Mouse (Mus musculus) midbrain, embryonic 11.5 days (tissue): ENCODE results near the gene Ldb2. TPM values are rescaled to one million over a fixed set of nuclear protein-coding genes. Genes with fewer than 3 reads are reported as not detected.

ENCODE experiments used
- ATAC-seq: fragments of 200-750 bp; cut with Nextera tagmentation; 2 replicates; pipeline ENCODE4 v1.8.0; 2017; ENCODE audit warnings: moderate TSS enrichment, moderate library complexity; ENCODE audit not compliant: low FRiP score
- DNase-seq: peaks from one replicate; pipeline ENCODE4 v3.0.0; 2015; ENCODE audit warnings: low spot score; ENCODE audit errors: missing footprints
- H3K27ac ChIP-seq: fragments of 300-500 bp; sonication (generic); 2 replicates; pipeline ENCODE4 v1.5.1; 2014; ENCODE audit warnings: low read depth, low read length
- H3K27me3 ChIP-seq: fragments of 300-500 bp; sonication (generic); 2 replicates; pipeline ENCODE4 v1.6.1; 2014; ENCODE audit warnings: mild to moderate bottlenecking, low read length, moderate library complexity, mixed read lengths; ENCODE audit not compliant: control insufficient read depth, insufficient read depth
- H3K36me3 ChIP-seq: fragments of 300-500 bp; sonication (generic); 2 replicates; pipeline ENCODE4 v1.6.1; 2014; ENCODE audit warnings: mild to moderate bottlenecking, low read length, moderate library complexity, mixed read lengths; ENCODE audit not compliant: control insufficient read depth, insufficient read depth
- H3K4me1 ChIP-seq: fragments of 300-500 bp; sonication (generic); 2 replicates; pipeline ENCODE4 v1.6.1; 2014; ENCODE audit warnings: low read length; ENCODE audit not compliant: control insufficient read depth, insufficient read depth
- H3K4me2 ChIP-seq: fragments of 300-500 bp; sonication (generic); 2 replicates; pipeline ENCODE4 v1.6.1; 2014; ENCODE audit warnings: mild to moderate bottlenecking, moderate library complexity
- H3K4me3 ChIP-seq: fragments of 300-500 bp; sonication (generic); 2 replicates; pipeline ENCODE4 v1.5.1; 2014; ENCODE audit warnings: low read depth, low read length
- H3K9ac ChIP-seq: fragments of 300-500 bp; sonication (generic); 2 replicates; pipeline ENCODE4 v1.6.1; 2014; ENCODE audit warnings: low read length
- H3K9me3 ChIP-seq: fragments of 300-500 bp; sonication (generic); 2 replicates; pipeline ENCODE4 v1.6.1; 2016; ENCODE audit warnings: low read length; ENCODE audit not compliant: control insufficient read depth
- WGBS: fragments of 180-500 bp; shearing (Covaris S2); extraction: QIAGEN DNeasy Blood & Tissue Kit; methylation state at CpG from one replicate; pipeline ENCODE4 v1.1.7; 2014; 5-methylcytosine and 5-hydroxymethylcytosine counted together
- polyA plus RNA-seq: library from polyadenylated mRNA; unstranded; fragments of >200 nt; fragmentation: Nextera tagmentation; extraction: Ambion mirVana; gene quantifications from 2 replicates; pipeline ENCODE4 v1.2.1, GENCODE M21; 2014

Gene Ldb2
- polyA plus RNA-seq, 1 experiment from 2014 or later = 15.6 TPM

DNA sequence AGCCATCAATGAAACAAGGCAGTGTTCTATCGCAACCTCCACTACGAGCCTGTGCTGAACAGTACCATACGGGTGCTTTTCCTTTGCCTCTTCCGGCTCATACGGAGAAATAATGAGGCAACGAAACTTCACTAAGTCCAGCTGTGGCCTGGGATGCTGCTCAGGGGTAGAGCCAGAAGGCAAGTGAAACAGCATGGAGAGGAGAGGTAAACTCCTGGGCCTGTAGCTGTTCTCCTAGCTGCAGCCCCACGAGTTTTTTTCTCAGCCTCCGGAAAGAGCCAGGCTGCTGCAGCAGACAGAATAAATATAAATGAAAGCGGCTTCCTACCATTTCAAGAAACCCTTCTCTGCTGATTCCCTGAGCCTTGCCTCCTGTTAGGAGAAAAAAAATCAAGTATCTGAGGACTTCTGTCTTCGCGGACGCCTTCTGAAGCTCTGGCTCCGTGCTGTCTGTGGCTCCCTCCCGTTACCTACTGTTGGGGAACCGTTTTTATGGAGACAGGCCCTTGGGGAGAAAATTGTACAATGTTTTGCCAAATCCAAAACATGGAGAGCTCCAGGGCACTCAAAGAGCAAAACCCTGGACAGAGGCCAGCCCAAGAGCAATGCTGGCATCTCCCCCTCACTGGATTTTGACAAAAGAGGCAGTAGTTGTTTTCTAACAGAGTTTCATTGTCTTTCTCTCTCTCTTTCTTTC, 205.8 kb downstream of the Ldb2 start:
- no peak overlapping the region for H3K27ac ChIP-seq

DNA sequence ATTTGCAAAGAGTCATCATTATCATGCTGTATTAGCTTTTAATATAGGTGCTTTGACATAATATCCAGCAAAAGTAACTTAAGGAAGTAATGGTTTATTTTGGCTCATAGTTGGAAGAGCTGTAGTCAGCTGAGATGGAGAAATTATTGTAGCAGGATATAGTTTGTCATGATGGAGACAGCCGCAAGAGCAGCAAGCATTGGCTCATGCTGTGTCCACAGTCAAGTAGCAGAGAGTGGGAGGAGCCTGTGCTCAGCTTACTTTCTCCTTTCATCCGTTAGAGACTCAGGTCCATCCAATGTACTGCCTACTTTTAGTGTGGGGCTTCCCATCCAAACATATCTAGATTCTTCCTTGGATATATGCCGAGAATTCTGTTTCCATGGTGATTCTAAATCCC, 208.7 kb downstream of the Ldb2 start:
- no peak for DNase-seq
- Histone ChIP-seq H3K9ac (no peak overlapping the region), H3K4me3 (no peak overlapping the region), H3K9me3 (no peaks in the 10 kb centered on the region), H3K4me1 (no peaks in the 10 kb centered on the region), H3K4me2 (no peak overlapping the region), H3K27me3 (no peaks in the 10 kb centered on the region), H3K27ac (no peak overlapping the region), H3K36me3 (no peaks in the 10 kb centered on the region)
- ATAC-seq = no peak
- WGBS = 64% methylated on average over 3 of the region's 3 CpGs

More for the DNA sequence above, 205.8 kb downstream of the Ldb2 start:
- no peaks in the 10 kb centered on the region for H3K4me1 ChIP-seq
- DNase-seq = no peak
- no peak overlapping the region for H3K4me2 ChIP-seq
- 83% methylated on average over 15 of the region's 15 CpGs for WGBS
- H3K9ac ChIP-seq = no peak overlapping the region
- H3K27me3 ChIP-seq = no peaks in the 10 kb centered on the region
- no peak overlapping the region for H3K4me3 ChIP-seq
- no peak for ATAC-seq
- H3K9me3 ChIP-seq = no peaks in the 10 kb centered on the region
- H3K36me3 ChIP-seq = no peaks in the 10 kb centered on the region

- Histone ChIP-seq H3K4me1 (no peaks in the 10 kb centered on the region), H3K36me3 (no peaks in the 10 kb centered on the region), H3K4me2 (no peak overlapping the region), H3K27me3 (no peaks in the 10 kb centered on the region), H3K27ac (no peak overlapping the region), H3K4me3 (no peak overlapping the region), H3K9ac (no peak overlapping the region), H3K9me3 (no peaks in the 10 kb centered on the region)
- ATAC-seq = no peak
- no peak for DNase-seq
- 60% methylated on average over 1 of the region's 1 CpGs for WGBS
These were observed 210.2 kb downstream of the Ldb2 start for GRCm38 (mm10) chr5:44589318-44589717.

DNA sequence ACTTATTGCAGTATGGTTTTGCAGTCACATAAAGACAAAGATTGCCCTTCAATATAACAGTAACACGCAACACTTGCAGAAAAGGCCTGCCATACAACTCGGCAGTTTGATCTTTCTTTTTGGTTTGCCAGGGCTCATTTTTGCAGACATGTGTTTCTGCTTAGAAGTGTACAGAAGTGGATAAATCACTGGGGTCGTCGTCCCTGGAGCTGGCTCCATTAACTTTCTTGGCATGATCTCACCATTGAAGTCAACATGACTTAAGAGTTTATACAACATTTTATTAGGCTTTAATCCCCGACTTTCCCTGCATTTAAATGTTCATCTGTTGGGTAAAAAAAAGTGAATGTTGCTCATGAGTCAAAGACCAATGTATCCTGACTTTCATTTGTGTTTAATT, 212.9 kb downstream of the Ldb2 start:
- no peak overlapping the region for H3K4me3 ChIP-seq
- WGBS = 76% methylated on average over 5 of the region's 5 CpGs
- H3K9ac ChIP-seq = no peak overlapping the region
- no peak for DNase-seq
- no peak overlapping the region for H3K4me2 ChIP-seq
- no peak overlapping the region for H3K27ac ChIP-seq
- ATAC-seq = no peak
- no peaks in the 10 kb centered on the region for H3K9me3 ChIP-seq
- H3K36me3 ChIP-seq = no peaks in the 10 kb centered on the region
- no peaks in the 10 kb centered on the region for H3K4me1 ChIP-seq
- H3K27me3 ChIP-seq = no peaks in the 10 kb centered on the region

GRCm38 (mm10) chr5:44579899-44580459, 219.5 kb downstream of the Ldb2 start:
- no peaks in the 10 kb centered on the region for H3K4me1 ChIP-seq
- no peaks in the 10 kb centered on the region for H3K27me3 ChIP-seq
- DNase-seq = no peak
- WGBS = 81% methylated on average over 10 of the region's 10 CpGs
- H3K36me3 ChIP-seq = no peaks in the 10 kb centered on the region
- H3K27ac ChIP-seq = no peak overlapping the region
- H3K4me3 ChIP-seq = no peak overlapping the region
- no peak for ATAC-seq
- H3K9ac ChIP-seq = no peak overlapping the region
- H3K9me3 ChIP-seq = no peaks in the 10 kb centered on the region
- H3K4me2 ChIP-seq = no peak overlapping the region

- DNase-seq (no peak), ATAC-seq (no peak)
- Histone ChIP-seq H3K9ac (no peak overlapping the region), H3K27ac (no peak overlapping the region), H3K36me3 (no peaks in the 10 kb centered on the region), H3K27me3 (no peaks in the 10 kb centered on the region), H3K9me3 (no peaks in the 10 kb centered on the region), H3K4me2 (no peak overlapping the region), H3K4me1 (no peaks in the 10 kb centered on the region), H3K4me3 (no peak overlapping the region)
- WGBS = 91% methylated on average over 2 of the region's 2 CpGs
These were observed 222.7 kb downstream of the Ldb2 start for GRCm38 (mm10) chr5:44576682-44577349.

- H3K4me3 ChIP-seq = no peak overlapping the region
- no peak for ATAC-seq
- H3K4me2 ChIP-seq = no peak overlapping the region
- no peaks in the 10 kb centered on the region for H3K9me3 ChIP-seq
- H3K27ac ChIP-seq = no peak overlapping the region
- WGBS = 84% methylated on average over 1 of the region's 1 CpGs
- H3K9ac ChIP-seq = no peak overlapping the region
- H3K4me1 ChIP-seq = no peaks in the 10 kb centered on the region
- H3K27me3 ChIP-seq = no peaks in the 10 kb centered on the region
- no peak for DNase-seq
- no peaks in the 10 kb centered on the region for H3K36me3 ChIP-seq
These were observed 224.8 kb downstream of the Ldb2 start for GRCm38 (mm10) chr5:44574681-44575080.

DNA sequence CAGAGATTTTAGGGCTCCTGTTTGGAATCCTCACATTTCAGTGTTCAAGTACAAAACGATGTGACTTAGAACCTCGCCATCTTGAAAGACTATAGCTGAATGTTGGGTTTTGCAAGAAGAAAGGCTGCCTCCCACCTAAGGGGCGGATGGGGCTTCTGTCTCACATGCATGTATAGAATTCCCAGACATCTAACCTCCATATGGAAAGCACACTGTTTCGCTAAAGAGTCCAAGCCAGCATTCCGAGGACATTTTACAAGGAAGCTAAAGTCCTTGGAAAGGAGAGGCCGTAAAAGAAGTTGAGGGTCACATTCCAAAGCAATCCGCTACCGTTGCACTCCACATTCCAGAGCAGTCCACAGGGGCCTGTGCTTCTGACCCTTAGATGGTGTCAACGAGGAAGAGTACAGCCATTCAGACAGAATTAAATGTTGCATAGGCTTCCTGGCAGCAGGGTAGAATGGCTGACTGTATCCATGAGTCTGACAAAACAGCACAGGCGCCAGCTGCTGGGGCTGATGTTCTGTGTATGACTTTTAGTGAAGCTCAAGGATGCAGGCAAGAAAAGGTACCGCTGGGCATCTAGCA, 245.6 kb downstream of the Ldb2 start:
- Histone ChIP-seq H3K27me3 (no peaks in the 10 kb centered on the region), H3K27ac (no peak overlapping the region), H3K9me3 (no peaks in the 10 kb centered on the region), H3K36me3 (no peaks in the 10 kb centered on the region), H3K4me2 (no peak overlapping the region), H3K9ac (no peak overlapping the region), H3K4me3 (no peak overlapping the region), H3K4me1 (no peaks in the 10 kb centered on the region)
- DNase-seq = peak; percentile 49
- ATAC-seq = no peak
- 83% methylated on average over 11 of the region's 11 CpGs for WGBS

DNA sequence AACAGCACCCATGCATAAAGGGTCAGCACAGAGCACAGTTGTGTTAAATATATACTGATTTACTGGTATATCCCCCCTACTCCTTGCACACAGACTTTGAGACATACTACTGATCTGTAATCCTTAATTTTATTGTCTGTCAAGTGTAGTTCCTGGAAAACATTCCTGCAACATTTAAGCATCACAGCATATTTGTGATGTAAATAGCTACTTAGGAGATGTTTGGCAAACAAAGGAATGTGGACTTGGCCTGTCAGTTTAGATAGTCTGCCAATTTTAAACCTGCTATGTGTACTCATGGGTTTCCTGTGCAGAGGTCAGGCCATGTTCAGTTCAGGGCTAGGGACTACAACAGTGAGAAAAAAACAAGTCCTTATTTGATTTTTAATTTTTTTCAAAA, 246.3 kb downstream of the Ldb2 start:
- Histone ChIP-seq H3K36me3 (no peaks in the 10 kb centered on the region), H3K4me1 (no peaks in the 10 kb centered on the region), H3K27ac (no peak overlapping the region), H3K9me3 (no peaks in the 10 kb centered on the region), H3K4me2 (no peak overlapping the region), H3K4me3 (no peak overlapping the region), H3K9ac (no peak overlapping the region), H3K27me3 (no peaks in the 10 kb centered on the region)
- ATAC-seq = no peak
- no peak for DNase-seq
